Mouse (Mus musculus) gastrocnemius, adult 18-20 months (tissue): ENCODE data around the gene Gcdh. TPM values are rescaled to one million over a fixed set of nuclear protein-coding genes. Genes with fewer than 3 reads are reported as not detected.
"Not testable (repeated sequence)": the region's sequence is repeated elsewhere in the genome, so short reads cannot be mapped to it uniquely, and the experiment has no call there.

Source experiments
- DNase-seq: peaks from one replicate; pipeline ENCODE4 v3.0.0; 2021; ENCODE audit warnings: low spot score
- total RNA-seq, 2 experiments: library from RNA; stranded (reverse); gene quantifications; 2 replicates each; pipeline ENCODE4 v1.2.3; 2021

Gcdh gene
- total RNA-seq, 2 experiments from 2014 or later, result 33.7 to 38.2 TPM

GRCm38 (mm10) chr8:84911854-84912253 is 18.1 kb upstream of the Gcdh start:
- DNase-seq, result no peak

- no peak for DNase-seq
Observed at GRCm38 (mm10) chr8:84910551-84910950, 16.8 kb upstream of the Gcdh start.

GRCm38 (mm10) chr8:84909949-84910348 is 16.2 kb upstream of the Gcdh start:
- DNase-seq, result no peak

GRCm38 (mm10) chr8:84909162-84909767 is 15.5 kb upstream of the Gcdh start:
- DNase-seq, result no peak

- DNase-seq, result peak; percentile 98
Observed at GRCm38 (mm10) chr8:84908421-84909161, 14.9 kb upstream of the Gcdh start, which contains the start of gene Dnase2a. Gene Dnase2a (plus strand): TSS chr8:84908560.

- DNase-seq, result not testable (repeated sequence)
Observed at GRCm38 (mm10) chr8:84907979-84908378, 14.3 kb upstream of the Gcdh start.

GRCm38 (mm10) chr8:84907493-84907892 is 13.8 kb upstream of the Gcdh start:
- no peak for DNase-seq

- DNase-seq, result no peak
Observed at GRCm38 (mm10) chr8:84907037-84907436, 13.3 kb upstream of the Gcdh start.

- no peak for DNase-seq
Observed at GRCm38 (mm10) chr8:84904351-84904750, 10.6 kb upstream of the Gcdh start.

- DNase-seq, result peak; percentile 93
Observed at GRCm38 (mm10) chr8:84902920-84903661, 9.4 kb upstream of the Gcdh start.

- no peak for DNase-seq
Observed at GRCm38 (mm10) chr8:84902367-84902919, 8.7 kb upstream of the Gcdh start.

GRCm38 (mm10) chr8:84901752-84902151 is 8.0 kb upstream of the Gcdh start, which contains the start of gene Klf1:
Gene Klf1 (plus strand): TSS chr8:84901928.
- no peak for DNase-seq

GRCm38 (mm10) chr8:84901071-84901470 is 7.3 kb upstream of the Gcdh start:
- DNase-seq, result no peak

GRCm38 (mm10) chr8:84895963-84896362 is 2.2 kb upstream of the Gcdh start:
- DNase-seq, result no peak

- DNase-seq, result no peak
Observed at GRCm38 (mm10) chr8:84892993-84893708, 570 bp downstream of the Gcdh start.

GRCm38 (mm10) chr8:84889141-84889540 is 4.6 kb downstream of the Gcdh start:
- no peak for DNase-seq

- DNase-seq, result no peak
Observed at GRCm38 (mm10) chr8:84888280-84888679, 5.4 kb downstream of the Gcdh start.

- DNase-seq, result no peak
Observed at GRCm38 (mm10) chr8:84884728-84885127, 9.0 kb downstream of the Gcdh start.

- DNase-seq, result no peak
Observed at GRCm38 (mm10) chr8:84878915-84879314, 14.8 kb downstream of the Gcdh start.

GRCm38 (mm10) chr8:84877297-84878035 is 16.3 kb downstream of the Gcdh start:
- DNase-seq, result no peak

- DNase-seq, result no peak
Observed at GRCm38 (mm10) chr8:84874339-84874738, 19.4 kb downstream of the Gcdh start.
